Mouse (Mus musculus) heart, postnatal 0 days (tissue): ENCODE data around the gene Zfp600. TPM values are rescaled to one million over a fixed set of nuclear protein-coding genes. Genes with fewer than 3 reads are reported as not detected.
"Not testable (repeated sequence)": the region's sequence is repeated elsewhere in the genome, so short reads cannot be mapped to it uniquely, and the experiment has no call there.

Experiments used
- ATAC-seq: fragments of 200-750 bp; cut with Nextera tagmentation; 2 replicates; pipeline ENCODE4 v1.8.0; 2017; ENCODE audit warnings: low read depth, moderate number of reproducible peaks, moderate library complexity; ENCODE audit not compliant: insufficient read depth
- DNase-seq: peaks from one replicate; pipeline ENCODE4 v3.0.0-alpha.2; 2016; ENCODE audit warnings: low spot score
- H3K27ac ChIP-seq: fragments of 300-500 bp; sonication (generic); 2 replicates; pipeline ENCODE4 v1.5.1; 2014; ENCODE audit warnings: low read depth, mild to moderate bottlenecking
- H3K27me3 ChIP-seq: fragments of 300-500 bp; sonication (generic); 2 replicates; pipeline ENCODE4 v1.6.1; 2014; ENCODE audit warnings: low read length, mixed read lengths; ENCODE audit not compliant: control insufficient read depth, insufficient read depth
- H3K36me3 ChIP-seq: fragments of 300-500 bp; sonication (generic); replicated peaks from 2 replicates; pipeline ENCODE4 v1.6.1; 2014; ENCODE audit warnings: low read length, mixed read lengths; ENCODE audit not compliant: control insufficient read depth, insufficient read depth
- H3K4me1 ChIP-seq: fragments of 300-500 bp; sonication (generic); 2 replicates; pipeline ENCODE4 v1.6.1; 2014; ENCODE audit warnings: antibody characterized with exemption; ENCODE audit not compliant: control insufficient read depth, insufficient read depth
- H3K4me2 ChIP-seq: fragments of 300-500 bp; sonication (generic); 2 replicates; pipeline ENCODE4 v1.6.1; 2014; ENCODE audit warnings: low read depth, mild to moderate bottlenecking, low read length, moderate library complexity
- H3K4me3 ChIP-seq: fragments of 300-500 bp; sonication (generic); 2 replicates; pipeline ENCODE4 v1.5.1; 2014; ENCODE audit warnings: low read depth, low read length
- H3K9ac ChIP-seq: fragments of 300-500 bp; sonication (generic); replicated peaks from 2 replicates; pipeline ENCODE4 v1.6.1; 2014; ENCODE audit warnings: low read depth, low read length, mixed read lengths
- H3K9me3 ChIP-seq: fragments of 300-500 bp; sonication (generic); replicated peaks from 2 replicates; pipeline ENCODE4 v1.6.1; 2016; ENCODE audit warnings: low read length; ENCODE audit not compliant: control insufficient read depth
- WGBS: fragments of 180-500 bp; shearing (Covaris S2); extraction: QIAGEN DNeasy Blood & Tissue Kit; methylation state at CpG from one replicate; pipeline ENCODE4 v1.1.7; 2014; 5-methylcytosine and 5-hydroxymethylcytosine counted together
- polyA plus RNA-seq: library from polyadenylated mRNA; unstranded; fragments of >200 nt; fragmentation: Nextera tagmentation; extraction: Ambion mirVana; gene quantifications from 2 replicates; pipeline ENCODE4 v1.2.1, GENCODE M21; 2015
- total RNA-seq: library from RNA; depleted of rRNA; stranded (reverse); fragments of >200 nt; gene quantifications from 2 replicates; pipeline ENCODE4 v1.2.3, GENCODE M21; 2014; ENCODE audit warnings: low replicate concordance; rRNA removed

Gene Zfp600
- total and polyA plus RNA-seq, 2 experiments from 2014 or later: not detected

GRCm38 (mm10) chr4:146239252-146240244 lies 82.9 kb downstream of the Zfp600 start:
- 2% methylated on average over 16 of the region's 113 CpGs for WGBS
- not testable (repeated sequence) for H3K27me3 ChIP-seq
- peak; percentile 62 for ATAC-seq

GRCm38 (mm10) chr4:146242119-146242518 lies 85.5 kb downstream of the Zfp600 start:
- H3K9me3 ChIP-seq, H3K4me2 ChIP-seq: not testable (repeated sequence)

More at GRCm38 (mm10) chr4:146239252-146240244, 82.9 kb downstream of the Zfp600 start:
- not testable (repeated sequence) for H3K9me3 ChIP-seq, H3K4me1 ChIP-seq, H3K27ac ChIP-seq, H3K4me3 ChIP-seq, H3K4me2 ChIP-seq, DNase-seq, H3K36me3 ChIP-seq, H3K9ac ChIP-seq

More at GRCm38 (mm10) chr4:146242119-146242518, 85.5 kb downstream of the Zfp600 start:
- not testable (repeated sequence) for H3K27me3 ChIP-seq, DNase-seq, H3K4me1 ChIP-seq, H3K4me3 ChIP-seq, H3K27ac ChIP-seq, H3K36me3 ChIP-seq, H3K9ac ChIP-seq, ATAC-seq
- 59% methylated on average over 5 of the region's 5 CpGs for WGBS

Other genes starting within 250 kb of the Zfp600 start
- gene Zfp987, start 59.5 kb upstream of the Zfp600 start, total RNA-seq: not detected in 2 replicates
- gene Zfp987, start 59.5 kb upstream of the Zfp600 start, polyA plus RNA-seq: not detected in 2 replicates